Mouse (Mus musculus): ENCODE data around the gene Cald1. TPM values are rescaled to one million over a fixed set of nuclear protein-coding genes. Genes with fewer than 3 reads are reported as not detected.

The Cald1 gene
- polyA plus RNA-seq, 1 experiment: 33.9 TPM

GRCm38 (mm10) chr6:34579504-34580068, 18.7 kb upstream of the Cald1 start:
- WGBS: 91% methylated on average over 6 of the region's 6 CpGs
- TF ChIP-seq CTCF (IDR thresholded peaks at IDR 0.05; ENCODE audit: borderline replicate concordance, insufficient read depth, low read depth, low read length) (no peak), POLR2A (IDR thresholded peaks at IDR 0.05; ENCODE audit: borderline replicate concordance, insufficient read depth, low read length) (no peak)

GRCm38 (mm10) chr6:34583365-34583764, 14.9 kb upstream of the Cald1 start:
- no peak overlapping the region for H3K27ac ChIP-seq (ENCODE audit: insufficient read depth, low read length)
- DNase-seq: no peak
- no peaks in the 10 kb centered on the region for H3K4me1 ChIP-seq (ENCODE audit: control insufficient read depth, insufficient read depth, low read length)
- H3K27me3 ChIP-seq (ENCODE audit: control insufficient read depth, insufficient read depth, low read length): no peaks in the 10 kb centered on the region
- 77% methylated on average over 5 of the region's 5 CpGs for WGBS
- TF ChIP-seq CTCF (IDR thresholded peaks at IDR 0.05; ENCODE audit: borderline replicate concordance, insufficient read depth, low read depth, low read length) (no peak), POLR2A (IDR thresholded peaks at IDR 0.05; ENCODE audit: borderline replicate concordance, insufficient read depth, low read length) (no peak)
- no peak overlapping the region for H3K4me3 ChIP-seq (replicated peaks; ENCODE audit: insufficient read depth, low read depth, low read length)

More at GRCm38 (mm10) chr6:34579504-34580068, 18.7 kb upstream of the Cald1 start:
- Histone ChIP-seq H3K4me3 (replicated peaks; ENCODE audit: insufficient read depth, low read depth, low read length) (no peak overlapping the region), H3K27me3 (ENCODE audit: control insufficient read depth, insufficient read depth, low read length) (no peaks in the 10 kb centered on the region), H3K27ac (ENCODE audit: insufficient read depth, low read length) (no peak overlapping the region), H3K4me1 (ENCODE audit: control insufficient read depth, insufficient read depth, low read length) (no peaks in the 10 kb centered on the region)
- DNase-seq: no peak

GRCm38 (mm10) chr6:34588066-34588465, 10.2 kb upstream of the Cald1 start:
- WGBS: 22% methylated on average over 4 of the region's 4 CpGs
- H3K27me3 ChIP-seq (ENCODE audit: control insufficient read depth, insufficient read depth, low read length): no peaks in the 10 kb centered on the region
- DNase-seq: no peak
- no peak overlapping the region for H3K4me3 ChIP-seq (replicated peaks; ENCODE audit: insufficient read depth, low read depth, low read length)
- TF ChIP-seq CTCF (IDR thresholded peaks at IDR 0.05; ENCODE audit: borderline replicate concordance, insufficient read depth, low read depth, low read length) (no peak), POLR2A (IDR thresholded peaks at IDR 0.05; ENCODE audit: borderline replicate concordance, insufficient read depth, low read length) (no peak)
- no peak overlapping the region for H3K27ac ChIP-seq (ENCODE audit: insufficient read depth, low read length)
- H3K4me1 ChIP-seq (ENCODE audit: control insufficient read depth, insufficient read depth, low read length): peaks cover 2% of the 10 kb centered on the region; the same call in 1 of the 2 replicates

GRCm38 (mm10) chr6:34590716-34591115, 7.6 kb upstream of the Cald1 start:
- no peak for DNase-seq
- Histone ChIP-seq H3K4me1 (ENCODE audit: control insufficient read depth, insufficient read depth, low read length) (peaks cover 3% of the 10 kb centered on the region; the same call in 1 of the 2 replicates), H3K27me3 (ENCODE audit: control insufficient read depth, insufficient read depth, low read length) (no peaks in the 10 kb centered on the region), H3K4me3 (replicated peaks; ENCODE audit: insufficient read depth, low read depth, low read length) (no peak overlapping the region), H3K27ac (ENCODE audit: insufficient read depth, low read length) (no peak overlapping the region)
- no peak for TF ChIP-seq POLR2A (IDR thresholded peaks at IDR 0.05; ENCODE audit: borderline replicate concordance, insufficient read depth, low read length)
- TF ChIP-seq CTCF (IDR thresholded peaks at IDR 0.05; ENCODE audit: borderline replicate concordance, insufficient read depth, low read depth, low read length): no peak
- WGBS: 97% methylated on average over 9 of the region's 9 CpGs

- Histone ChIP-seq H3K27ac (ENCODE audit: insufficient read depth, low read length) (no peak overlapping the region), H3K4me1 (ENCODE audit: control insufficient read depth, insufficient read depth, low read length) (peaks cover 3% of the 10 kb centered on the region; the same call in 1 of the 2 replicates), H3K27me3 (ENCODE audit: control insufficient read depth, insufficient read depth, low read length) (no peaks in the 10 kb centered on the region; the same call in 1 of the 2 replicates), H3K4me3 (replicated peaks; ENCODE audit: insufficient read depth, low read depth, low read length) (no peak overlapping the region)
- TF ChIP-seq POLR2A (IDR thresholded peaks at IDR 0.05; ENCODE audit: borderline replicate concordance, insufficient read depth, low read length) (no peak), CTCF (IDR thresholded peaks at IDR 0.05; ENCODE audit: borderline replicate concordance, insufficient read depth, low read depth, low read length) (no peak)
- peak in 1 of 2 experiments; percentile 81 for DNase-seq
- WGBS: 10% methylated on average over 1 of the region's 1 CpGs
Observed at GRCm38 (mm10) chr6:34593353-34593752, 4.9 kb upstream of the Cald1 start.

GRCm38 (mm10) chr6:34597316-34597715, 984 bp upstream of the Cald1 start:
- Histone ChIP-seq H3K27ac (ENCODE audit: insufficient read depth, low read length) (no peak overlapping the region), H3K4me1 (ENCODE audit: control insufficient read depth, insufficient read depth, low read length) (peaks cover 3% of the 10 kb centered on the region; the same call in 1 of the 2 replicates), H3K4me3 (replicated peaks; ENCODE audit: insufficient read depth, low read depth, low read length) (no peak overlapping the region), H3K27me3 (ENCODE audit: control insufficient read depth, insufficient read depth, low read length) (no peaks in the 10 kb centered on the region; the same call in 1 of the 2 replicates)
- TF ChIP-seq POLR2A (IDR thresholded peaks at IDR 0.05; ENCODE audit: borderline replicate concordance, insufficient read depth, low read length) (no peak), CTCF (IDR thresholded peaks at IDR 0.05; ENCODE audit: borderline replicate concordance, insufficient read depth, low read depth, low read length) (no peak)
- no peak for DNase-seq
- 83% methylated on average over 3 of the region's 3 CpGs for WGBS

GRCm38 (mm10) chr6:34599171-34599570, 871 bp downstream of the Cald1 start:
- no peak for DNase-seq
- H3K4me3 ChIP-seq (replicated peaks; ENCODE audit: insufficient read depth, low read depth, low read length): no peak overlapping the region
- H3K27ac ChIP-seq (ENCODE audit: insufficient read depth, low read length): no peak overlapping the region
- no peaks in the 10 kb centered on the region for H3K4me1 ChIP-seq (ENCODE audit: control insufficient read depth, insufficient read depth, low read length)
- WGBS: 76% methylated on average over 9 of the region's 9 CpGs
- TF ChIP-seq POLR2A (IDR thresholded peaks at IDR 0.05; ENCODE audit: borderline replicate concordance, insufficient read depth, low read length): no peak
- no peaks in the 10 kb centered on the region; the same call in 1 of the 2 replicates for H3K27me3 ChIP-seq (ENCODE audit: control insufficient read depth, insufficient read depth, low read length)

GRCm38 (mm10) chr6:34599631-34600111, 1.4 kb downstream of the Cald1 start:
- H3K4me3 ChIP-seq (replicated peaks; ENCODE audit: insufficient read depth, low read depth, low read length): no peak overlapping the region
- TF ChIP-seq CTCF (IDR thresholded peaks at IDR 0.05; ENCODE audit: borderline replicate concordance, insufficient read depth, low read depth, low read length) (no peak), POLR2A (IDR thresholded peaks at IDR 0.05; ENCODE audit: borderline replicate concordance, insufficient read depth, low read length) (no peak)

More at GRCm38 (mm10) chr6:34599631-34600111, 1.4 kb downstream of the Cald1 start:
- Histone ChIP-seq H3K27ac (ENCODE audit: insufficient read depth, low read length) (no peak overlapping the region), H3K27me3 (ENCODE audit: control insufficient read depth, insufficient read depth, low read length) (no peaks in the 10 kb centered on the region; the same call in 1 of the 2 replicates), H3K4me1 (ENCODE audit: control insufficient read depth, insufficient read depth, low read length) (no peaks in the 10 kb centered on the region)
- no peak for DNase-seq
- 82% methylated on average over 10 of the region's 10 CpGs for WGBS

All from cerebellum, adult 2 months (tissue).